Mouse (Mus musculus): Measurements from ENCODE around the gene Mmadhc. TPM values are rescaled to one million over a fixed set of nuclear protein-coding genes. Genes with fewer than 3 reads are reported as not detected.

Mmadhc gene
- polyA plus RNA-seq, 1 experiment: 6.6 TPM

DNA sequence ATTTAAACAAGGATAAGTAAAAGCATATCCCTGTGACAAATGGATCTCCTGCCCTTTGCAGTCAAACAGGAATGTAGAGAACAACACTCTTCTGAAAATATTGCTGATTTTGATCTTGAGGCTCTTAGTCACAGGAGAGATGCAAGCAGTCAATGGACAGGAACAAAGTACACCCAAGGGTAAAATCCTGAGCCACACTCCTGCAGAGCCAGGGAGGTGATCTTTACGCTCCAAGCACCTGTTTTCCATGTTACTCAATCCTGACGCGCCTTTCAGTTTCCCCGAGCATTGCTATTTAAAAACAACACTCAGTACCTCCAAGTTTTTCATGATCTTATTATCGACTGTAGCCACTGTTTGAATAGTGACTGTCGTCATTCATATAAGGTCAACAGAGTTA, 23.2 kb downstream of the Mmadhc start:
- Histone ChIP-seq H3K27me3 (ENCODE audit: control insufficient read depth) (no peaks in the 10 kb centered on the region), H3K36me3 (ENCODE audit: control insufficient read depth) (peaks cover 18% of the 10 kb centered on the region), H3K4me3 (replicated peaks) (no peak overlapping the region), H3K9me3 (ENCODE audit: control insufficient read depth, low read length) (no peaks in the 10 kb centered on the region), H3K4me1 (ENCODE audit: control insufficient read depth) (no peaks in the 10 kb centered on the region)
- TF ChIP-seq TAL1 (IDR thresholded peaks at IDR 0.05; ENCODE audit: low read length): no peak
- TF ChIP-seq GATA1 (IDR thresholded peaks at IDR 0.05; ENCODE audit: low read length): no peak

- Histone ChIP-seq H3K9me3 (ENCODE audit: control insufficient read depth, low read length) (no peaks in the 10 kb centered on the region), H3K4me3 (replicated peaks) (no peak overlapping the region), H3K4me1 (ENCODE audit: control insufficient read depth) (no peaks in the 10 kb centered on the region), H3K27me3 (ENCODE audit: control insufficient read depth) (no peaks in the 10 kb centered on the region), H3K36me3 (ENCODE audit: control insufficient read depth) (peaks cover 8% of the 10 kb centered on the region)
- TF ChIP-seq GATA1 (IDR thresholded peaks at IDR 0.05; ENCODE audit: low read length) (no peak), TAL1 (IDR thresholded peaks at IDR 0.05; ENCODE audit: low read length) (no peak)
Measured at GRCm38 (mm10) chr2:50272165-50272564, 24.4 kb downstream of the Mmadhc start.

DNA sequence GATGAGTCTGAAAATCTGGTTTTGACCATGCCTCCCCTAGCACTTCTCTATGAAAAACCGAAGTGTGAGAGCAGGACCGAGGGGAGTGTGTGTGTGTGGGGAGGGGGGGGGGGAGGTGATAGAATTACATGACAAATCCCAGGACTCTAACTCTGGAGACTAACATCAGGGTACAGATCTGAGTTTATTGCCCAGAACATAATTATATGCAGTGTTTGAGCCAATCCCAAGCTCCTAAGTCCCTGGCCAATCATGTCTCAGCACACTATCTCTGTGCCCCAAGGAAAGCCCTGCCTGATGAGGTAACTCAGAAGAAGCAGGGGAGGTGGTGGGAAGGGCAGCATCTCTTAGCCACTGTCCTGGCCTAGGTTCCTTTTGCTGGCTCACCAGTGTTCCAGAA, 28.1 kb downstream of the Mmadhc start:
- Histone ChIP-seq H3K4me3 (replicated peaks) (no peak overlapping the region), H3K27me3 (ENCODE audit: control insufficient read depth) (no peaks in the 10 kb centered on the region), H3K36me3 (ENCODE audit: control insufficient read depth) (no peaks in the 10 kb centered on the region), H3K9me3 (ENCODE audit: control insufficient read depth, low read length) (no peaks in the 10 kb centered on the region), H3K4me1 (ENCODE audit: control insufficient read depth) (no peaks in the 10 kb centered on the region)
- TF ChIP-seq TAL1 (IDR thresholded peaks at IDR 0.05; ENCODE audit: low read length) (no peak), GATA1 (IDR thresholded peaks at IDR 0.05; ENCODE audit: low read length) (no peak)

GRCm38 (mm10) chr2:50267046-50267445, 29.6 kb downstream of the Mmadhc start:
- Histone ChIP-seq H3K4me1 (ENCODE audit: control insufficient read depth) (no peaks in the 10 kb centered on the region), H3K4me3 (replicated peaks) (no peak overlapping the region), H3K36me3 (ENCODE audit: control insufficient read depth) (no peaks in the 10 kb centered on the region), H3K27me3 (ENCODE audit: control insufficient read depth) (no peaks in the 10 kb centered on the region), H3K9me3 (ENCODE audit: control insufficient read depth, low read length) (no peaks in the 10 kb centered on the region)
- TF ChIP-seq GATA1 (IDR thresholded peaks at IDR 0.05; ENCODE audit: low read length) (no peak), TAL1 (IDR thresholded peaks at IDR 0.05; ENCODE audit: low read length) (no peak)

DNA sequence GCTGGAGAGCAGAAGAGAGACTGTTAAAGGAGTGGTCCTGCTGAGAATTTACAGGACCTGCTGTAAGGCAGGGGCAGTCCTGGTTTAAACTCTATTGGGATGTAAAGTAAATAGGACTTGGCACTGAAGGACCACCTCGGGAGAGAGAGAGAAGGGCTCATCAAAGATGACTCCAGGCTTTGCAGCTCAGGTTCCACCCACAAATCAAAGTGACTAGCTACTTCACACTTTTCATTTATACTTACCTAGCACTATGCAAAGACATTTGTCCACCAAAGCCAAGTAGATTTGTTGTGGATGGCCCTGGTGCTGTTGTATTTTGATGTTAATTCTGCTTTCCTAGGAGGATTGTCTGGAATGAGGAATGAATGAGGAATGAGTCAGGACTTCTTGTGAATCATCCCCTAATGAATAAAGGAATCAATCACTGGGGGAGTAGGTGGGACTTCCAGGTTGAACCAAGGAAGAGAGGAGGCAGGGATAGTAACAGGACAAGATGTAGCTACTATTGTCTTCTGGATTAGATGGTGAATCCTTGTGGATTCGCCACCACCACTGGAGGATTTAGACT, 31.3 kb downstream of the Mmadhc start:
- TF ChIP-seq GATA1 (IDR thresholded peaks at IDR 0.05; ENCODE audit: low read length) (no peak), TAL1 (IDR thresholded peaks at IDR 0.05; ENCODE audit: low read length) (no peak)
- no peaks in the 10 kb centered on the region for H3K4me1 ChIP-seq (ENCODE audit: control insufficient read depth)
- H3K36me3 ChIP-seq (ENCODE audit: control insufficient read depth): no peaks in the 10 kb centered on the region
- H3K27me3 ChIP-seq (ENCODE audit: control insufficient read depth): no peaks in the 10 kb centered on the region
- H3K9me3 ChIP-seq (ENCODE audit: control insufficient read depth, low read length): no peaks in the 10 kb centered on the region
- H3K4me3 ChIP-seq (replicated peaks): no peak overlapping the region

DNA sequence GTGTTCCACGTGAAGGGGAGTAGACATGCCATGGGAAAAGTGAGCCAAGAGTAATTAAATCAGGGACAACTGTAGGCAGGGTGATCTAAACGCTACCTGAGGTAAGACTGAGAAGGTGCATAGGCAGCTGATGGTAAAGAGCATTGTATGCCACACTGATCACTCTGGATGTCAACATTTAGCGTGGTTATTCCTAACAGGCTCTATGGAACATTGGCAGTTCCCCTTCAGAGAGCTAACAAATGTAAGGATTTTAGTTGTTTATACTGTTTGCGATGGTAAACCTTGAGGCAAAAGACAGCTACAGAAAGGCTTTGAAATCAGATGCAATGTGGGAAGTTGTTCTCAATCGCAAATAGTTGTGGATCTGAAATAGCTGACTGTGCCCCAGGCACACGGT, 32.5 kb downstream of the Mmadhc start:
- Histone ChIP-seq H3K27me3 (ENCODE audit: control insufficient read depth) (no peaks in the 10 kb centered on the region), H3K36me3 (ENCODE audit: control insufficient read depth) (no peaks in the 10 kb centered on the region), H3K4me1 (ENCODE audit: control insufficient read depth) (no peaks in the 10 kb centered on the region), H3K4me3 (replicated peaks) (no peak overlapping the region), H3K9me3 (ENCODE audit: control insufficient read depth, low read length) (no peaks in the 10 kb centered on the region)
- TF ChIP-seq GATA1 (IDR thresholded peaks at IDR 0.05; ENCODE audit: low read length): no peak
- no peak for TF ChIP-seq TAL1 (IDR thresholded peaks at IDR 0.05; ENCODE audit: low read length)

DNA sequence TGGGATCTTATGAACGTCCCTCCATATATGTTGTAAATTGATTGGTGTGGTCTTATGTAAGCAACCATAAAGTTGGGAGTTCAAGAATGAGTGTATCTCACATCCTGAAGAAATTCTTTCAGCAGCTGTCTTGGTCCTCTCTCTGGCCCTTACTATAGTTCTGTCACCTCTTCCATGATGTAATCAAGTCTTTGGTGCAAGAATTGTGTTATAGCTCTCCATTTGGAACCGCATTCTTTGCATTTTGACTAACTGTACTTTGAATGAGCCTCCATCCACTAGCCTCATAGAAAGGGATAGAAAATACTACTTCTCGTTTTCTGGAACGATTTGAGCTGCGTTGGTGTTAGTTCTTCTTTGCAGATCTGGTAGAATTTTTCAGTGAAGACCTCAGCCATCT, 41.6 kb downstream of the Mmadhc start:
- TF ChIP-seq GATA1 (IDR thresholded peaks at IDR 0.05; ENCODE audit: low read length): no peak
- TF ChIP-seq TAL1 (IDR thresholded peaks at IDR 0.05; ENCODE audit: low read length): no peak

GRCm38 (mm10) chr2:50248551-50248950, 48.0 kb downstream of the Mmadhc start:
- no peaks in the 10 kb centered on the region for H3K9me3 ChIP-seq (ENCODE audit: control insufficient read depth, low read length)
- no peak for TF ChIP-seq GATA1 (IDR thresholded peaks at IDR 0.05; ENCODE audit: low read length)
- no peak overlapping the region for H3K4me3 ChIP-seq (replicated peaks)
- H3K36me3 ChIP-seq (ENCODE audit: control insufficient read depth): no peaks in the 10 kb centered on the region
- no peaks in the 10 kb centered on the region for H3K27me3 ChIP-seq (ENCODE audit: control insufficient read depth)
- H3K4me1 ChIP-seq (ENCODE audit: control insufficient read depth): no peaks in the 10 kb centered on the region

More for the DNA sequence above, 41.6 kb downstream of the Mmadhc start:
- Histone ChIP-seq H3K9me3 (ENCODE audit: control insufficient read depth, low read length) (no peaks in the 10 kb centered on the region), H3K4me1 (ENCODE audit: control insufficient read depth) (no peaks in the 10 kb centered on the region), H3K4me3 (replicated peaks) (no peak overlapping the region), H3K27me3 (ENCODE audit: control insufficient read depth) (no peaks in the 10 kb centered on the region), H3K36me3 (ENCODE audit: control insufficient read depth) (no peaks in the 10 kb centered on the region)

- Histone ChIP-seq H3K36me3 (ENCODE audit: control insufficient read depth) (no peaks in the 10 kb centered on the region), H3K4me3 (replicated peaks) (no peak overlapping the region), H3K27me3 (ENCODE audit: control insufficient read depth) (no peaks in the 10 kb centered on the region), H3K4me1 (ENCODE audit: control insufficient read depth) (no peaks in the 10 kb centered on the region), H3K9me3 (ENCODE audit: control insufficient read depth, low read length) (peaks cover 7% of the 10 kb centered on the region)
- TF ChIP-seq GATA1 (IDR thresholded peaks at IDR 0.05; ENCODE audit: low read length) (no peak), TAL1 (IDR thresholded peaks at IDR 0.05; ENCODE audit: low read length) (no peak)
Measured at GRCm38 (mm10) chr2:50233491-50233890, 63.1 kb downstream of the Mmadhc start.

Other genes with a start within 250 kb of the Mmadhc start
- not detected in 2 replicates for gene Lypd6, start 230.4 kb downstream of the Mmadhc start, polyA plus RNA-seq (2012)